14 mouse cellular contexts compared by ENCODE assay signal in the genomic region with DNA sequence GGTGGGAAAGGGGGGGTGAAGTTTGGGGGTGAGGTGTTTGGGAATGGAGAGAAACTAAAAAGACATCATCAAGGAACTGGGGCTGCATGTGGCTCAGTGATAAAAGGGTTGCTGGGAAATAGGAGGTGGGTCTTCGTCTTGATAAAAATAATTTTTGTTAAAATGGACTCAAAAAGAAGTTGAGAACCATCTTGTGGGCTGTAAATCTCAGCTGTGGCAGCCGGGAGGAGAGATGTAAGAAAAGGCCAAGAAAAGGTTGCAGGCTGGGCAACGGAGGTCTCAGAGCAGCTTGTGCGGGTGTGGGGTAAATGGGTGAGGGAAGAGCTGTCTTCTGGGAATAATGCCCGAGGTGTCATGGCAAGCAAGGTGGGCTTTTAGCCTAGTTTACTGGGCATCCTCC. TPM values are rescaled to one million over a fixed set of nuclear protein-coding genes. Genes with fewer than 3 reads are reported as not detected.
A peak's percentile ranks its signal among the peaks of the same experiment; 100 is the strongest.
DNase-seq lines count a peak whose midpoint lies in the region; ATAC-seq and TF ChIP-seq lines count a peak whose summit lies in the region.
"Had no signal": no experiment of that assay in that cellular context is flagged by ENCODE, and none has a peak within 500 bp of the region (broad histone marks: within the 10 kb centered on the region; RNA-seq: fewer than 3 reads in every experiment).

No protein-coding gene starts in this region.

- H3K4me2 ChIP-seq in hindbrain, postnatal 0 days (ENCODE audit: low read depth, low read length), result no peak overlapping the region
- no peak overlapping the region for H3K4me2 ChIP-seq in hindbrain, embryonic 14.5 days (replicated peaks)
- no peak overlapping the region for H3K4me2 ChIP-seq in midbrain, embryonic 16.5 days (ENCODE audit: low read length)
- no peak overlapping the region for H3K4me2 ChIP-seq in midbrain, embryonic 13.5 days (replicated peaks)
- peak overlapping the region; percentile 86 for H3K4me2 ChIP-seq in limb, embryonic 13.5 days (replicated peaks)
- no peak overlapping the region for H3K4me2 ChIP-seq in kidney, embryonic 15.5 days

- DNase-seq in hindbrain, postnatal 0 days (ENCODE audit: low spot score), result no peak
- no peak for DNase-seq in hindbrain, embryonic 14.5 days (ENCODE audit: low spot score)
- DNase-seq in left cerebral cortex, adult 11 months (ENCODE audit: low spot score), result no peak

- H3K4me1 ChIP-seq in hindbrain, postnatal 0 days (ENCODE audit: insufficient read depth, low read length), result peaks cover 9% of the 10 kb centered on the region; the same call in 1 of the 2 replicates
- peaks cover 7% of the 10 kb centered on the region for H3K4me1 ChIP-seq in hindbrain, embryonic 14.5 days (replicated peaks; ENCODE audit: control insufficient read depth, insufficient read depth, low read length)
- peaks cover 6% of the 10 kb centered on the region for H3K4me1 ChIP-seq in midbrain, embryonic 16.5 days (ENCODE audit: control insufficient read depth, insufficient read depth, low read length)
- H3K4me1 ChIP-seq in midbrain, embryonic 13.5 days (replicated peaks), result peaks cover 18% of the 10 kb centered on the region
- H3K4me1 ChIP-seq in limb, embryonic 13.5 days, result peaks cover 11% of the 10 kb centered on the region
- H3K4me1 ChIP-seq in kidney, embryonic 15.5 days, result peaks cover 19% of the 10 kb centered on the region

- H3K36me3 ChIP-seq in hindbrain, postnatal 0 days (ENCODE audit: insufficient read depth, low read length), result no peaks in the 10 kb centered on the region
- H3K36me3 ChIP-seq in hindbrain, embryonic 14.5 days (replicated peaks; ENCODE audit: control insufficient read depth, insufficient read depth), result peaks cover 5% of the 10 kb centered on the region; the same call in 1 of the 2 replicates
- H3K36me3 ChIP-seq in midbrain, embryonic 16.5 days (ENCODE audit: control insufficient read depth, insufficient read depth, low read length), result peaks cover 4% of the 10 kb centered on the region; the same call in 1 of the 2 replicates
- H3K36me3 ChIP-seq in midbrain, embryonic 13.5 days, result 0 out of 2 replicates have a peak, but pooled peaks cover 4% of the 10 kb centered on the region
- H3K36me3 ChIP-seq in limb, embryonic 13.5 days, result peaks cover 6% of the 10 kb centered on the region
- H3K36me3 ChIP-seq in kidney, embryonic 15.5 days, result peaks cover 6% of the 10 kb centered on the region; the same call in 1 of the 2 replicates

- H3K9ac ChIP-seq in hindbrain, postnatal 0 days (replicated peaks; ENCODE audit: low read length), result 0 out of 2 replicates have a peak overlapping the region, but pooled peaks have one; percentile 30
- no peak overlapping the region for H3K9ac ChIP-seq in hindbrain, embryonic 14.5 days
- no peak overlapping the region for H3K9ac ChIP-seq in midbrain, embryonic 16.5 days (ENCODE audit: low read depth, low read length)
- H3K9ac ChIP-seq in midbrain, embryonic 13.5 days (replicated peaks), result no peak overlapping the region
- H3K9ac ChIP-seq in limb, embryonic 13.5 days, result no peak overlapping the region
- no peak overlapping the region for H3K9ac ChIP-seq in kidney, embryonic 15.5 days
- H3K9ac ChIP-seq: limb, embryonic 15.5 days; lung, embryonic 14.5 days; neural tube, embryonic 13.5 days had no signal

- 82% methylated on average over 5 of the region's 5 CpGs for WGBS in hindbrain, postnatal 0 days
- WGBS in hindbrain, embryonic 14.5 days, result 88% methylated on average over 5 of the region's 5 CpGs
- WGBS in midbrain, embryonic 16.5 days, result 89% methylated on average over 5 of the region's 5 CpGs
- 80% methylated on average over 5 of the region's 5 CpGs for WGBS in midbrain, embryonic 13.5 days
- 72% methylated on average over 5 of the region's 5 CpGs for WGBS in limb, embryonic 13.5 days
- WGBS in kidney, embryonic 15.5 days, result 60% methylated on average over 5 of the region's 5 CpGs

- H3K4me3 ChIP-seq in hindbrain, postnatal 0 days (ENCODE audit: low read length), result no peak overlapping the region
- no peak overlapping the region for H3K4me3 ChIP-seq in hindbrain, embryonic 14.5 days (replicated peaks; ENCODE audit: low read length)
- no peak overlapping the region for H3K4me3 ChIP-seq in midbrain, embryonic 16.5 days (ENCODE audit: low read depth, low read length)
- no peak overlapping the region for H3K4me3 ChIP-seq in midbrain, embryonic 13.5 days (replicated peaks)
- no peak overlapping the region for H3K4me3 ChIP-seq in limb, embryonic 13.5 days
- H3K4me3 ChIP-seq in kidney, embryonic 15.5 days (replicated peaks), result no peak overlapping the region

- no peaks in the 10 kb centered on the region for H3K27me3 ChIP-seq in hindbrain, postnatal 0 days (ENCODE audit: insufficient read depth, low read length)
- no peaks in the 10 kb centered on the region for H3K27me3 ChIP-seq in hindbrain, embryonic 14.5 days (ENCODE audit: control insufficient read depth, insufficient read depth, low read length)
- H3K27me3 ChIP-seq in midbrain, embryonic 16.5 days (ENCODE audit: control insufficient read depth, insufficient read depth, low read depth, low read length), result no peaks in the 10 kb centered on the region
- no peaks in the 10 kb centered on the region for H3K27me3 ChIP-seq in midbrain, embryonic 13.5 days
- H3K27me3 ChIP-seq in limb, embryonic 13.5 days, result 0 out of 2 replicates have a peak, but pooled peaks cover 3% of the 10 kb centered on the region
- no peaks in the 10 kb centered on the region for H3K27me3 ChIP-seq in kidney, embryonic 15.5 days
- H3K27me3 ChIP-seq: embryonic facial prominence, embryonic 12.5 days; limb, embryonic 15.5 days; neural tube, embryonic 13.5 days had no signal

- H3K9me3 ChIP-seq in hindbrain, postnatal 0 days (ENCODE audit: low read length), result no peaks in the 10 kb centered on the region
- H3K9me3 ChIP-seq in hindbrain, embryonic 14.5 days (ENCODE audit: control insufficient read depth, low read length), result no peaks in the 10 kb centered on the region
- no peaks in the 10 kb centered on the region for H3K9me3 ChIP-seq in midbrain, embryonic 16.5 days (replicated peaks; ENCODE audit: control insufficient read depth, low read length, poor library complexity, severe bottlenecking)
- H3K9me3 ChIP-seq in midbrain, embryonic 13.5 days, result no peaks in the 10 kb centered on the region
- no peaks in the 10 kb centered on the region for H3K9me3 ChIP-seq in limb, embryonic 13.5 days
- H3K9me3 ChIP-seq in kidney, embryonic 15.5 days (replicated peaks), result no peaks in the 10 kb centered on the region
- H3K9me3 ChIP-seq: embryonic facial prominence, embryonic 12.5 days; G1E; limb, embryonic 15.5 days; midbrain, embryonic 10.5 days; neural tube, embryonic 13.5 days had no signal

- ATAC-seq in hindbrain, postnatal 0 days, result no peak
- no peak for ATAC-seq in hindbrain, embryonic 14.5 days (ENCODE audit: low FRiP score)
- 0 out of 2 replicates have a peak, but pooled peaks have one; percentile 4 for ATAC-seq in midbrain, embryonic 16.5 days
- no peak for ATAC-seq in midbrain, embryonic 13.5 days
- no peak for ATAC-seq in limb, embryonic 13.5 days (ENCODE audit: low FRiP score, low read depth)
- ATAC-seq in kidney, embryonic 15.5 days (replicated peaks; ENCODE audit: low FRiP score), result no peak

- no peak for TF ChIP-seq CTCF in hindbrain, postnatal 0 days (IDR thresholded peaks at IDR 0.05; ENCODE audit: low read depth)

- no peak overlapping the region for H3K27ac ChIP-seq in hindbrain, postnatal 0 days
- no peak overlapping the region for H3K27ac ChIP-seq in hindbrain, embryonic 14.5 days
- no peak overlapping the region for H3K27ac ChIP-seq in midbrain, embryonic 16.5 days (ENCODE audit: low read length)
- H3K27ac ChIP-seq in midbrain, embryonic 13.5 days, result no peak overlapping the region
- no peak overlapping the region for H3K27ac ChIP-seq in limb, embryonic 13.5 days
- no peak overlapping the region for H3K27ac ChIP-seq in kidney, embryonic 15.5 days
- H3K27ac ChIP-seq: embryonic facial prominence, embryonic 12.5 days; limb, embryonic 15.5 days; neural tube, embryonic 13.5 days; stomach, postnatal 0 days had no signal

RNA-seq across cellular contexts. Expression of gene Atp6v0e, which starts 0.8 kb away (rescaled TPM):
- total RNA-seq in hindbrain, postnatal 0 days (2014; rRNA removed), result 98.2 and 124 TPM in 2 replicates
- 121 and 133 TPM in 2 replicates for polyA plus RNA-seq in hindbrain, postnatal 0 days (2015; fragmentation: Nextera tagmentation; extraction: Ambion mirVana)
- polyA plus RNA-seq in hindbrain, embryonic 14.5 days (2014; fragmentation: Nextera tagmentation; extraction: Ambion mirVana), result 91.3 and 106 TPM in 2 replicates
- 77.2 and 83.0 TPM in 2 replicates for polyA plus RNA-seq in midbrain, embryonic 16.5 days (2015; fragmentation: Nextera tagmentation; extraction: Ambion mirVana)
- polyA plus RNA-seq in midbrain, embryonic 13.5 days (2015; fragmentation: Nextera tagmentation; extraction: Ambion mirVana), result 93.2 and 105 TPM in 2 replicates
- polyA plus RNA-seq in limb, embryonic 13.5 days (2015; fragmentation: Nextera tagmentation; extraction: Ambion mirVana), result 161 and 174 TPM in 2 replicates
- 211 and 224 TPM in 2 replicates for polyA plus RNA-seq in kidney, embryonic 15.5 days (2015; fragmentation: Nextera tagmentation; extraction: Ambion mirVana)

RNA-seq across cellular contexts. Expression of gene Crebrf, which starts 53.2 kb away (rescaled TPM):
- total RNA-seq in hindbrain, postnatal 0 days (2014; rRNA removed), result 17.7 and 23.5 TPM in 2 replicates
- 11.7 and 13.4 TPM in 2 replicates for polyA plus RNA-seq in hindbrain, postnatal 0 days (2015; fragmentation: Nextera tagmentation; extraction: Ambion mirVana)
- polyA plus RNA-seq in hindbrain, embryonic 14.5 days (2014; fragmentation: Nextera tagmentation; extraction: Ambion mirVana), result 10.2 and 10.5 TPM in 2 replicates
- polyA plus RNA-seq in midbrain, embryonic 16.5 days (2015; fragmentation: Nextera tagmentation; extraction: Ambion mirVana), result 9.7 and 11.0 TPM in 2 replicates
- polyA plus RNA-seq in midbrain, embryonic 13.5 days (2015; fragmentation: Nextera tagmentation; extraction: Ambion mirVana), result 16.9 and 18.0 TPM in 2 replicates
- 5.6 and 8.3 TPM in 2 replicates for polyA plus RNA-seq in limb, embryonic 13.5 days (2015; fragmentation: Nextera tagmentation; extraction: Ambion mirVana)
- 7.0 and 9.0 TPM in 2 replicates for polyA plus RNA-seq in kidney, embryonic 15.5 days (2015; fragmentation: Nextera tagmentation; extraction: Ambion mirVana)
